In genomic region chr7:113368746-113369619, GRCm38 (mm10) we compare ENCODE assay signal across 8 mouse cellular contexts. TPM values are rescaled to one million over a fixed set of nuclear protein-coding genes. Genes with fewer than 3 reads are reported as not detected.
DNase-seq lines count a peak whose midpoint lies in the region; ATAC-seq lines count a peak whose summit lies in the region.

TSS of gene Btbd10 (minus strand) at chr7:113369392.

- WGBS in intestine, embryonic 14.5 days: under 1% methylated on average over 63 of the region's 64 CpGs

- H3K4me3 ChIP-seq in intestine, embryonic 14.5 days (ENCODE audit: low read depth, low read length): peak within 1 kb of the TSS; percentile 88

- H3K27ac ChIP-seq in intestine, embryonic 14.5 days (ENCODE audit: low read depth): peak within 1 kb of the TSS; percentile 87

- no peaks in the 10 kb centered on the region for H3K4me1 ChIP-seq in intestine, embryonic 14.5 days (replicated peaks; ENCODE audit: control insufficient read depth, insufficient read depth, low read length)

- H3K27me3 ChIP-seq in intestine, embryonic 14.5 days (replicated peaks; ENCODE audit: control insufficient read depth, insufficient read depth, low read length): no peaks in the 10 kb centered on the region

- peak within 1 kb of the TSS; percentile 82 for H3K4me2 ChIP-seq in intestine, embryonic 14.5 days (ENCODE audit: low read length)

- intact Hi-C loops in left cerebral cortex, postnatal 14 days (cut with DNase I): loop anchor here (5.0 kb wide), 1 partner anchor 227 kb away; no protein-coding TSS in a partner anchor

- DNase-seq in adrenal gland, adult 18-20 months (ENCODE audit: low spot score in 2 of 2): peak; percentile 95 to 97
- DNase-seq in embryo, embryonic 11 days: peak; percentile 99
- peak; percentile 96 for DNase-seq in gastrocnemius, postnatal 25 days
- DNase-seq in intestine, embryonic 14.5 days (ENCODE audit: low spot score): peak; percentile 98
- peak; percentile 97 to 98 for DNase-seq in left cerebral cortex, postnatal 14 days (ENCODE audit: low spot score in 2 of 2)
- DNase-seq in mesoderm, embryonic 11.5 days (ENCODE audit: low read depth, low spot score): peak; percentile 98
- peak; percentile 95 for DNase-seq in right cerebral cortex, postnatal 36 days (ENCODE audit: low spot score in 2 of 2)
- DNase-seq in yolk sac, embryonic 10.5 days (ENCODE audit: low spot score): peak; percentile 97

- peaks cover 2% of the 10 kb centered on the region for H3K36me3 ChIP-seq in intestine, embryonic 14.5 days (ENCODE audit: control insufficient read depth, insufficient read depth, low read length)

- peak within 1 kb of the TSS; percentile 85 for H3K9ac ChIP-seq in intestine, embryonic 14.5 days (ENCODE audit: low read length)

- no peaks in the 10 kb centered on the region for H3K9me3 ChIP-seq in intestine, embryonic 14.5 days (ENCODE audit: control insufficient read depth, low read length)

- ATAC-seq in intestine, embryonic 14.5 days (replicated peaks; ENCODE audit: low FRiP score, low TSS enrichment, low read depth): peak; percentile 99

RNA-seq across cellular contexts. Expression of gene Btbd10, which starts in this region (rescaled TPM):
- 10 to 100 TPM; 15.0 to 18.6 TPM for total RNA-seq in adrenal gland, adult 18-20 months (2021)
- 1 to 10 TPM; 5.7 to 6.1 TPM for total RNA-seq in gastrocnemius, postnatal 25 days (2021)
- 19.5 and 23.6 TPM in 2 replicates for polyA plus RNA-seq in intestine, embryonic 14.5 days (2014; fragmentation: Nextera tagmentation; extraction: Ambion mirVana)
- total RNA-seq in left cerebral cortex, postnatal 14 days (2021): 10 to 100 TPM; 80.2 to 81.4 TPM

Comparison
In these comparisons a context has a peak if more than half of its experiments do, and no peak if none do; other contexts are left out.
1. Peak in every context shown above with its lines: DNase-seq, ATAC-seq, H3K4me3 ChIP-seq and H3K27ac ChIP-seq.
2. RNA of gene Btbd10 (total RNA-seq): 80.2 to 81.4 TPM in left cerebral cortex, postnatal 14 days; 15.0 to 18.6 TPM in adrenal gland, adult 18-20 months and 5.7 to 6.1 TPM in gastrocnemius, postnatal 25 days; every median in the first group is over 4 times any median in the second.